Mouse (Mus musculus): ENCODE measurements around the gene Slc6a11.

GRCm38 (mm10) chr6:114227378-114227777 lies 96.3 kb downstream of the Slc6a11 start:
- no peak for TF ChIP-seq CTCF (IDR thresholded peaks at IDR 0.05; ENCODE audit: low read depth, low read length)
- no peak for TF ChIP-seq POLR2A (IDR thresholded peaks at IDR 0.05; ENCODE audit: extremely low read depth, insufficient read depth, low read length)
